Mouse (Mus musculus): ENCODE measurements around the gene Mccc1. TPM values are rescaled to one million over a fixed set of nuclear protein-coding genes. Genes with fewer than 3 reads are reported as not detected.
A peak's percentile ranks its signal among the peaks of the same experiment; 100 is the strongest.

The Mccc1 gene
- polyA plus RNA-seq (2012; rRNA removed), result 29.0 and 29.8 TPM in 2 replicates

- H3K4me3 ChIP-seq (ENCODE audit: insufficient read depth, low read length), result peak within 1 kb of the TSS; percentile 65
- H3K27ac ChIP-seq (ENCODE audit: insufficient read depth, low read length), result peak within 1 kb of the TSS; percentile 94
- TF ChIP-seq CTCF (IDR thresholded peaks at IDR 0.05; ENCODE audit: extremely low read depth, insufficient read depth, low read length) (no peak), POLR2A (IDR thresholded peaks at IDR 0.05; ENCODE audit: extremely low read depth, insufficient read depth, low read length) (peak; percentile 53; the same call in 1 of the 2 replicates)
- no peaks in the 10 kb centered on the region; the same call in 1 of the 2 replicates for H3K4me1 ChIP-seq (ENCODE audit: control insufficient read depth, insufficient read depth, low read length)
These were observed at the start of gene Mccc1 for GRCm38 (mm10) chr3:36000275-36001239. Gene Mccc1, minus strand, starts transcription at chr3:36000678.

- H3K4me3 ChIP-seq (ENCODE audit: insufficient read depth, low read length), result no peak overlapping the region
- no peak for TF ChIP-seq POLR2A (IDR thresholded peaks at IDR 0.05; ENCODE audit: extremely low read depth, insufficient read depth, low read length)
- no peak for TF ChIP-seq CTCF (IDR thresholded peaks at IDR 0.05; ENCODE audit: extremely low read depth, insufficient read depth, low read length)
- H3K4me1 ChIP-seq (ENCODE audit: control insufficient read depth, insufficient read depth, low read length), result no peaks in the 10 kb centered on the region
- no peak overlapping the region for H3K27ac ChIP-seq (ENCODE audit: insufficient read depth, low read length)
These were observed 48.6 kb upstream of the Mccc1 start for GRCm38 (mm10) chr3:36049106-36049505.

- no peak for TF ChIP-seq CTCF (IDR thresholded peaks at IDR 0.05; ENCODE audit: extremely low read depth, insufficient read depth, low read length)
- H3K4me1 ChIP-seq (ENCODE audit: control insufficient read depth, insufficient read depth, low read length), result no peaks in the 10 kb centered on the region
- H3K4me3 ChIP-seq (ENCODE audit: insufficient read depth, low read length), result no peak overlapping the region
- no peak overlapping the region for H3K27ac ChIP-seq (ENCODE audit: insufficient read depth, low read length)
These were observed 44.6 kb upstream of the Mccc1 start for GRCm38 (mm10) chr3:36045086-36045485.

- Histone ChIP-seq H3K27ac (ENCODE audit: insufficient read depth, low read length) (no peak overlapping the region), H3K4me3 (ENCODE audit: insufficient read depth, low read length) (no peak overlapping the region), H3K4me1 (ENCODE audit: control insufficient read depth, insufficient read depth, low read length) (no peaks in the 10 kb centered on the region)
- TF ChIP-seq POLR2A (IDR thresholded peaks at IDR 0.05; ENCODE audit: extremely low read depth, insufficient read depth, low read length) (no peak), CTCF (IDR thresholded peaks at IDR 0.05; ENCODE audit: extremely low read depth, insufficient read depth, low read length) (no peak)
These were observed 44.0 kb upstream of the Mccc1 start for GRCm38 (mm10) chr3:36044520-36044919.

- H3K4me3 ChIP-seq (ENCODE audit: insufficient read depth, low read length), result no peak overlapping the region
- H3K27ac ChIP-seq (ENCODE audit: insufficient read depth, low read length), result no peak overlapping the region
- H3K4me1 ChIP-seq (ENCODE audit: control insufficient read depth, insufficient read depth, low read length), result no peaks in the 10 kb centered on the region
- TF ChIP-seq POLR2A (IDR thresholded peaks at IDR 0.05; ENCODE audit: extremely low read depth, insufficient read depth, low read length), result no peak
- no peak for TF ChIP-seq CTCF (IDR thresholded peaks at IDR 0.05; ENCODE audit: extremely low read depth, insufficient read depth, low read length)
These were observed 31.4 kb upstream of the Mccc1 start for GRCm38 (mm10) chr3:36031740-36032510.

GRCm38 (mm10) chr3:36029993-36030392 lies 29.5 kb upstream of the Mccc1 start:
- H3K27ac ChIP-seq (ENCODE audit: insufficient read depth, low read length), result no peak overlapping the region
- TF ChIP-seq POLR2A (IDR thresholded peaks at IDR 0.05; ENCODE audit: extremely low read depth, insufficient read depth, low read length) (no peak), CTCF (IDR thresholded peaks at IDR 0.05; ENCODE audit: extremely low read depth, insufficient read depth, low read length) (no peak)
- no peaks in the 10 kb centered on the region for H3K4me1 ChIP-seq (ENCODE audit: control insufficient read depth, insufficient read depth, low read length)
- no peak overlapping the region for H3K4me3 ChIP-seq (ENCODE audit: insufficient read depth, low read length)

GRCm38 (mm10) chr3:36025732-36026131 lies 25.3 kb upstream of the Mccc1 start:
- Histone ChIP-seq H3K4me1 (ENCODE audit: control insufficient read depth, insufficient read depth, low read length) (no peaks in the 10 kb centered on the region), H3K27ac (ENCODE audit: insufficient read depth, low read length) (no peak overlapping the region), H3K4me3 (ENCODE audit: insufficient read depth, low read length) (no peak overlapping the region)
- no peak for TF ChIP-seq POLR2A (IDR thresholded peaks at IDR 0.05; ENCODE audit: extremely low read depth, insufficient read depth, low read length)
- TF ChIP-seq CTCF (IDR thresholded peaks at IDR 0.05; ENCODE audit: extremely low read depth, insufficient read depth, low read length), result no peak

GRCm38 (mm10) chr3:36011239-36011638 lies 10.8 kb upstream of the Mccc1 start:
- TF ChIP-seq POLR2A (IDR thresholded peaks at IDR 0.05; ENCODE audit: extremely low read depth, insufficient read depth, low read length), result no peak
- TF ChIP-seq CTCF (IDR thresholded peaks at IDR 0.05; ENCODE audit: extremely low read depth, insufficient read depth, low read length), result no peak
- Histone ChIP-seq H3K27ac (ENCODE audit: insufficient read depth, low read length) (no peak overlapping the region), H3K4me1 (ENCODE audit: control insufficient read depth, insufficient read depth, low read length) (no peaks in the 10 kb centered on the region)

GRCm38 (mm10) chr3:36008411-36009154 lies 8.1 kb upstream of the Mccc1 start:
- TF ChIP-seq POLR2A (IDR thresholded peaks at IDR 0.05; ENCODE audit: extremely low read depth, insufficient read depth, low read length) (no peak), CTCF (IDR thresholded peaks at IDR 0.05; ENCODE audit: extremely low read depth, insufficient read depth, low read length) (no peak)
- H3K27ac ChIP-seq (ENCODE audit: insufficient read depth, low read length), result no peak overlapping the region
- H3K4me3 ChIP-seq (ENCODE audit: insufficient read depth, low read length), result no peak overlapping the region
- H3K4me1 ChIP-seq (ENCODE audit: control insufficient read depth, insufficient read depth, low read length), result no peaks in the 10 kb centered on the region

More at GRCm38 (mm10) chr3:36011239-36011638, 10.8 kb upstream of the Mccc1 start:
- H3K4me3 ChIP-seq (ENCODE audit: insufficient read depth, low read length), result no peak overlapping the region
